Mouse (Mus musculus) hindbrain, postnatal 0 days (tissue): ENCODE measurements at regions not wholly inside any gene's neighbourhood (a gene's known extent, or its start where the extent isn't known, plus 50 kb on each side); places are given as distances from the start of the nearest gene placed in this dataset.

Source experiments
- ATAC-seq: fragments of 200-750 bp; cut with Nextera tagmentation; 2 replicates; pipeline ENCODE4 v1.8.0; 2017; ENCODE audit warnings: mild to moderate bottlenecking, moderate TSS enrichment, moderate library complexity
- DNase-seq: peaks from one replicate; pipeline ENCODE4 v3.0.0-alpha.2; 2015; ENCODE audit warnings: low spot score
- H3K27ac ChIP-seq: fragments of 300-500 bp; sonication (generic); 2 replicates; pipeline ENCODE4 v1.5.1; 2014; ENCODE audit warnings: mild to moderate bottlenecking
- H3K27me3 ChIP-seq: fragments of 300-500 bp; sonication (generic); 2 replicates; pipeline ENCODE4 v1.6.1; 2014; ENCODE audit warnings: low read length, mixed read lengths; ENCODE audit not compliant: insufficient read depth
- H3K36me3 ChIP-seq: fragments of 300-500 bp; sonication (generic); 2 replicates; pipeline ENCODE4 v1.6.1; 2014; ENCODE audit warnings: low read length, mixed read lengths; ENCODE audit not compliant: insufficient read depth
- H3K4me1 ChIP-seq: fragments of 300-500 bp; sonication (generic); 2 replicates; pipeline ENCODE4 v1.6.1; 2014; ENCODE audit warnings: antibody characterized with exemption, low read length, mixed read lengths; ENCODE audit not compliant: insufficient read depth
- H3K4me2 ChIP-seq: fragments of 300-500 bp; sonication (generic); 2 replicates; pipeline ENCODE4 v1.6.1; 2014; ENCODE audit warnings: low read depth, mild to moderate bottlenecking, low read length, moderate library complexity, mixed read lengths
- H3K4me3 ChIP-seq: fragments of 300-500 bp; sonication (generic); 2 replicates; pipeline ENCODE4 v1.5.1; 2014; ENCODE audit warnings: low read length
- H3K9ac ChIP-seq: fragments of 300-500 bp; sonication (generic); replicated peaks from 2 replicates; pipeline ENCODE4 v1.6.1; 2014; ENCODE audit warnings: mild to moderate bottlenecking, low read length, moderate library complexity, mixed read lengths
- H3K9me3 ChIP-seq: fragments of 300-500 bp; sonication (generic); 2 replicates; pipeline ENCODE4 v1.6.1; 2016; ENCODE audit warnings: low read length, mixed read lengths
- CTCF ChIP-seq: IDR thresholded peaks from 2 replicates; pipeline ENCODE4 v1.5.1; 2016; ENCODE audit warnings: antibody characterized with exemption, control low read depth, low read depth
- WGBS: fragments of 180-500 bp; shearing (Covaris S2); extraction: QIAGEN DNeasy Blood & Tissue Kit; methylation state at CpG from one replicate; pipeline ENCODE4 v1.1.7; 2014; 5-methylcytosine and 5-hydroxymethylcytosine counted together

GRCm38 (mm10) chr19:21214253-21214652 is 57.8 kb upstream of the Zfand5 start:
- no peak overlapping the region for H3K4me2 ChIP-seq
- H3K9ac ChIP-seq, result no peak overlapping the region
- ATAC-seq (no peak), DNase-seq (no peak)
- no peak overlapping the region for H3K27ac ChIP-seq
- H3K36me3 ChIP-seq, result no peaks in the 10 kb centered on the region
- WGBS, result 92% methylated on average over 4 of the region's 4 CpGs
- H3K27me3 ChIP-seq, result no peaks in the 10 kb centered on the region
- H3K4me3 ChIP-seq, result no peak overlapping the region
- H3K9me3 ChIP-seq, result no peaks in the 10 kb centered on the region
- TF ChIP-seq CTCF, result no peak
- no peaks in the 10 kb centered on the region for H3K4me1 ChIP-seq

DNA sequence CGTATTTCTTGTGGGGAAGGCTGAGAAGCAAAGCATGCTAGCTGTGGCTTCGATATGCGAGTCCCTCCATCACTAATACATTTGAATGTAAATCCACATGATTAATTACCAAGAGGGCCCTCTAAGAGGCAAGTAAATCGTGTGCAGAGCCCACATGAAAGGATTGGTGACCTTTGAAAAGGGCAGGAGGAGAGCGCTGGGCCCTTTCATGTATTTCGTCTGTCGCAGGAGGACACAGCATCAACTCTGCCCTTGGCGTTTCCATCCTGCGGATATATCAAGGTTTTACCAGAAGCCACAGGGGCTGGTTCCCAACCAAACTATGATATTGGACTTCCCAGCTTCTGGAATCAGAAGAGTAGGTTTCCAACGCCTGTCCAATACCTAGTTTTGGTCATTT is 78.6 kb upstream of the Zfand5 start:
- 71% methylated on average over 10 of the region's 10 CpGs for WGBS
- Histone ChIP-seq H3K9ac (no peak overlapping the region), H3K4me1 (no peaks in the 10 kb centered on the region), H3K27ac (no peak overlapping the region), H3K27me3 (no peaks in the 10 kb centered on the region), H3K9me3 (no peaks in the 10 kb centered on the region), H3K4me3 (no peak overlapping the region), H3K36me3 (no peaks in the 10 kb centered on the region), H3K4me2 (no peak overlapping the region)
- no peak for ATAC-seq
- no peak for TF ChIP-seq CTCF
- no peak for DNase-seq

- H3K9me3 ChIP-seq, result no peaks in the 10 kb centered on the region
- H3K4me3 ChIP-seq, result no peak overlapping the region
- no peak overlapping the region for H3K4me2 ChIP-seq
- H3K9ac ChIP-seq, result no peak overlapping the region
- no peaks in the 10 kb centered on the region for H3K27me3 ChIP-seq
- no peak for ATAC-seq
- 85% methylated on average over 6 of the region's 6 CpGs for WGBS
- TF ChIP-seq CTCF, result no peak
- no peaks in the 10 kb centered on the region for H3K36me3 ChIP-seq
- DNase-seq, result no peak
- H3K4me1 ChIP-seq, result no peaks in the 10 kb centered on the region
- no peak overlapping the region for H3K27ac ChIP-seq
These were observed 79.5 kb upstream of the Zfand5 start for GRCm38 (mm10) chr19:21192576-21192975.

DNA sequence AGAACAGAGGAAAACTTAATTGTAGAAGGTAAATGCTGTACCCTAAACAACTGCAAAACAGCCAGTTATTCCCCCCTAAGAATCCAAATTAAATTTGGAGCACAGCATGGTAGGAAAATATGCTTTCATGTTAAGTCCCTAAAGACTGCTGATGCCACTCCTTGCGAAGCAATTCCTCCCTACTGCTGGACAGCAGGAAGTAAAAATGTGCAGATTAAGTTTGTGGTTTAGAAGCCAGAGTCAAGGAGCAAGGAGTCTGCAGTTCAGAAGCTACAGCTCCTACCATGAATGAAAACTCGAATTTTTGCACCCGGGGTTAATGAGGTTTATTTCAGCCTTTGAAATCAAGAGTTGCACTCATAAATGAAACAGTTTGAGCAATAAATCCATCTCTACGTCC is 82.9 kb upstream of the Zfand5 start:
- H3K4me1 ChIP-seq, result no peaks in the 10 kb centered on the region
- DNase-seq, result no peak
- H3K36me3 ChIP-seq, result no peaks in the 10 kb centered on the region
- ATAC-seq, result no peak
- 82% methylated on average over 4 of the region's 4 CpGs for WGBS
- no peaks in the 10 kb centered on the region for H3K27me3 ChIP-seq
- TF ChIP-seq CTCF, result no peak
- no peaks in the 10 kb centered on the region for H3K9me3 ChIP-seq
- H3K4me3 ChIP-seq, result no peak overlapping the region
- no peak overlapping the region for H3K9ac ChIP-seq
- H3K4me2 ChIP-seq, result no peak overlapping the region
- H3K27ac ChIP-seq, result no peak overlapping the region

- Histone ChIP-seq H3K4me2 (no peak overlapping the region), H3K9me3 (no peaks in the 10 kb centered on the region), H3K36me3 (no peaks in the 10 kb centered on the region), H3K4me1 (no peaks in the 10 kb centered on the region), H3K4me3 (no peak overlapping the region), H3K27ac (no peak overlapping the region), H3K9ac (no peak overlapping the region), H3K27me3 (no peaks in the 10 kb centered on the region)
- no peak for DNase-seq
- no peak for TF ChIP-seq CTCF
- WGBS, result 87% methylated on average over 1 of the region's 1 CpGs
- ATAC-seq, result no peak
These were observed 85.4 kb upstream of the Zfand5 start for GRCm38 (mm10) chr19:21186656-21187055.

DNA sequence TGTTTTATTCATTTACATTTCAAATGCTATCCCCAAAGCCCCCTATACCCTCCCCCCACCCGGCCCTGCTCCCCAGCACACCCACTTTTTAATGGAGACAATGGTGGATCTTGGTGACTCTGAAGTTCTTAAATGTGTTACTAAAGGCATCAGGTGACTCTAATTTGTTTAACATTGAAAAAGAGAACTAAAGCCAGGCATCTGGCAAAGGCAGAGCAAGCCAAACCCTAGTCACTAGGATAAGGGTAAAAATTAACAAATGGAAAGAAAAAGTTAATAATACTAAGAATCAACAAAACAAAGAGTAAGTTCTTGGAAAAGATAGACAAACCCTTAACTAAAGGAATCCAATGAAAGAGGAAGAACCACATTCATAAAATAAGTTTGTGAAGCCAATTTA is 86.1 kb upstream of the Zfand5 start:
- Histone ChIP-seq H3K9me3 (no peaks in the 10 kb centered on the region), H3K4me3 (no peak overlapping the region), H3K9ac (no peak overlapping the region), H3K27ac (no peak overlapping the region), H3K4me2 (no peak overlapping the region), H3K36me3 (no peaks in the 10 kb centered on the region), H3K4me1 (no peaks in the 10 kb centered on the region), H3K27me3 (no peaks in the 10 kb centered on the region)
- TF ChIP-seq CTCF, result no peak
- no peak for ATAC-seq
- no peak for DNase-seq
- WGBS, result 83% methylated on average over 1 of the region's 1 CpGs

DNA sequence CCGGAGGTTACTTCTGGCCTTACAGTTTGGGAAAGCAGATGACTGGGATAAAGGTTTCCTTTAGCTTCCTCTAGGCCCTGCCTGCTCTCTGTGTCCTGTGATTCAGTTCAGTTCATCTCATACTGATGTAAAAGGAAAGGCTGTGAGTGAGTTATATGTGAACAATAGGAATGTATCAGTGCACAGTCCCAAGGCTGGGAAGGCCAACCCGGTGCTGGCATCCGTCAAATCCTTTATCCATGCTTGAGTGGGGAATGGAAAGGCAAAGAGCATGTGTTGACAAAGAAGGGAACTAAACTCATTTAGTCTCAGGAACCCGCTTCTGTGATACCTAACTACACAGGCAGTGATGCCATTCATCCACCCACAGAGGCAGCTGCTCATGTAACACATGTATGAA is 89.0 kb upstream of the Zfand5 start:
- WGBS, result 63% methylated on average over 4 of the region's 4 CpGs
- Histone ChIP-seq H3K36me3 (no peaks in the 10 kb centered on the region), H3K9ac (no peak overlapping the region), H3K27me3 (no peaks in the 10 kb centered on the region), H3K4me2 (no peak overlapping the region), H3K9me3 (no peaks in the 10 kb centered on the region), H3K27ac (no peak overlapping the region), H3K4me1 (no peaks in the 10 kb centered on the region), H3K4me3 (no peak overlapping the region)
- ATAC-seq (no peak), DNase-seq (no peak)
- no peak for TF ChIP-seq CTCF
